Mouse (Mus musculus) gastrocnemius, postnatal 4 days (tissue): ENCODE data around the gene Cxcr6. TPM values are rescaled to one million over a fixed set of nuclear protein-coding genes. Genes with fewer than 3 reads are reported as not detected.
"Not testable (repeated sequence)": the region's sequence is repeated elsewhere in the genome, so short reads cannot be mapped to it uniquely, and the experiment has no call there.

Source experiments
- DNase-seq, 2 experiments: peaks; one replicate each; pipeline ENCODE4 v3.0.0; 2021 to 2022; ENCODE audit warnings: low spot score in 2 of 2, mixed read lengths in 2 of 2
- long read RNA-seq, 2 experiments: library from polyadenylated mRNA; stranded (forward); transcript quantifications; one replicate each; pipeline ENCODE4 v2.0.0; 2021
- total RNA-seq, 2 experiments: library from RNA; stranded (reverse); gene quantifications; 2 replicates each; pipeline ENCODE4 v1.2.3; 2021

Gene Cxcr6
- total RNA-seq = not detected
- long read RNA-seq, experiment 1 = 0 reads
- long read RNA-seq, experiment 2 = 0 reads

- no peak for DNase-seq
These were observed at the start of gene Cxcr6 for GRCm38 (mm10) chr9:123806267-123806666. Gene Cxcr6 (plus strand): TSS chr9:123806475.

- DNase-seq = no peak
These were observed 49.5 kb upstream of the Cxcr6 start for GRCm38 (mm10) chr9:123756752-123757151.

GRCm38 (mm10) chr9:123757326-123757725 is 48.9 kb upstream of the Cxcr6 start:
- no peak for DNase-seq

- DNase-seq = no peak
These were observed 48.1 kb upstream of the Cxcr6 start for GRCm38 (mm10) chr9:123758156-123758555.

DNA sequence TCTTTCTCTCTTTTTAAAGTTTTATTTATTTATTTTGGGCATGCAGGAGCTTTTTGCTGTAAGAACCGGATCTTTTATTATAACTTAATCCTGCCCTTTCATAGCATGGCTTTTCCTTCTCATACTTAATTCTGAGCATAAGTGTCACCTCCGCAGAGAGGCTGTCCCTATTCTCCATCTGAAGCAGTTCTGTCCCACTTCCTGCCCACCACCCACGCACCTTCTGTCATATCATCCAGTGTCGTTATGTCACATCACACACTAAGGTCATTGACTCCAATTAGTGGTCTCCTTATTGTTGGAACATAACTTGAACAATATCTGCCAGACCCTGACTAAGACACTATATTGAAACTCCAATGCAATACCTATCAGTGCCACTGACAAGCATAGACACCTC is 47.6 kb upstream of the Cxcr6 start:
- DNase-seq = no peak

GRCm38 (mm10) chr9:123760806-123761205 is 45.5 kb upstream of the Cxcr6 start:
- DNase-seq = no peak

GRCm38 (mm10) chr9:123762886-123763285 is 43.4 kb upstream of the Cxcr6 start:
- no peak for DNase-seq

GRCm38 (mm10) chr9:123763771-123764170 is 42.5 kb upstream of the Cxcr6 start:
- no peak for DNase-seq

GRCm38 (mm10) chr9:123766996-123767395 is 39.3 kb upstream of the Cxcr6 start:
- DNase-seq = no peak

DNA sequence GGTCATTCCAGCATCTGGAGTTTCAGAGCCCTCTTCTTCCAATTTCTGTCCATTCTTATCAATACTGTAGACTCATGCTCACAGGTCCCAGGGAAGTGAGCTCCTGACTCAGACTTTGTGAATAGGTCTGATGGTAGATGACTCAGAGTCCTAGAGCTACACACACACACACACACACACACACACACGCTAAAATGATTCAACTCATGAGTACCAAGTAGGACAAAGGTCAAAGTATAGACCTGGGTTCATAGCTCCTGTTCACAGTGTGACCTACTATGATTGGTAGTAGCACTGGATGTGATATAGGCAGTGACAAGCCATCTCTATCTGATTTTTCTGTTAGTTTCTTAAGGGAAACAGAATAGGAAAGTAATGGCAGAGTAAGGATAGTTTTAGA is 37.8 kb upstream of the Cxcr6 start:
- DNase-seq = no peak

GRCm38 (mm10) chr9:123769532-123769931 is 36.7 kb upstream of the Cxcr6 start:
- no peak for DNase-seq

DNA sequence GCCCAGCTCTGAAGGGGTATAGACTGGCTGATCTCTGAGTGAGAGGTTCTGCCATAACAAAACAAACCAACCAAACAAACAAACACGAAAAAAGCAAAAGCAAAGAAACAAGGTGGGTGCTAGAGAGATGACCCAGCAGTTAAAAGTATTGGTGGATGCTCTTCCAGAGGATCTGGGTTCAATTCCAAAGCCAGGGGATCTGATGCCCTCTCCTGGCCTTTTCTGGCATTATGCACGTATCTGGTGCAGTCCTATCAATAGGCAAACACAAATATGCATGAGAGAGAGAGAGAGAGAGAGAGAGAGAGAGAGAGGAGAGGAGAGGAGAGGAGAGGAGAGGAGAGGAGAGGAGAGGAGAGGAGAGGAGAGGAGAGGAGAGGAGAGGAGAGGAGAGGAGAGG is 33.0 kb upstream of the Cxcr6 start:
- not testable (repeated sequence) for DNase-seq

DNA sequence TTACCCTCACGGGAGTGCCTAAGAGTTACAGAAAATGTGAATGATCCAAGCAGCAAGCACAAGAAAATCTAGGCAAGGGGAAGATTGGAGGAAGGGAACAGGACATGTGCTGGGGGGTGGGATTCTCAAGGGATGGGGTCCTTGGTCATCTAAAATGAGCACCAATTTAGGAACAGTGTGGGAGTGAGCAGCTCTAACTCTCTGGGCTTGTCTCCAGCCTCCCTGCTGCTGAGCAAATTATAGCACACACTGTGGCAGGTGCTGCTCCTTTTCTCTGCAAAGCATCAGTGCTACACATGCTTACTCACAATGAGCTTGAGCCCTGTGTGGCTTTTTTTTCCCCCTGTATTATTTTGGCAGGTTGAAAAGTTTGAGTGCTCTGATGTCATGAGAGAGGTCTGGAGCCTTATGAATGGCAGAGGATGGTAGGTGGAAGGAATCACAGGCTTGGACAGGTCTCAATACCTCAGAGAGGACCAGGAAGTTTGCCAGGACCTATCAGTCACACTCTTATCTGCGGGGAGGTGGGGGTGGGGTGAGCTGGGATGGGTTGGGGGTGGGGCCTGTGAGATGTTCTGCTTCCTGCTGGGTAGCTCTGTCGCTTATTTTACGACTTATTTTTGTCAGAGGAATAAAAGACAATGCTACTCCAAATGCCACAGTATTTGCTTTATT is 17.3 kb upstream of the Cxcr6 start:
- DNase-seq = no peak

- DNase-seq = peak in 1 of 2 experiments; percentile 18
These were observed 10.1 kb upstream of the Cxcr6 start for GRCm38 (mm10) chr9:123796174-123796573.

DNA sequence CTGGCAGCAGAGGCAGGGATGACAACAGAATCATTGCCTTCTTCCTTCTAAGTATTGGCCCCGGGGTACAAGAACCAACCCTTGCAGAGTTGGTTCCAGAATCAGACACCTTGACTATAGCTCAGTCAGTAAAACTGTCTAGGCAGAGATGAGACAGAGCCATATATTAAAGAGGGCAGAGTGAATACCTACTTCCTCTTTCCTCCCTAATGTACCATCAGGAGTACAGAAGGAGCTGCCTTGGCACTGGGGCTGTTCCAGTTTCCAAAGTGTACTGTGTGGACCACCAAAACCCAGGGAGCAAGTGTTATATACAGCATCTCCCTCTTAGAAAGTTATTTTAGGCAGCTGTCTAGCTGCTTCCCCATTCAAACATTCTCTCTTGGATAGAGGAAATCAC is 4.7 kb upstream of the Cxcr6 start:
- DNase-seq = no peak

GRCm38 (mm10) chr9:123802421-123802820 is 3.9 kb upstream of the Cxcr6 start:
- DNase-seq = no peak

DNA sequence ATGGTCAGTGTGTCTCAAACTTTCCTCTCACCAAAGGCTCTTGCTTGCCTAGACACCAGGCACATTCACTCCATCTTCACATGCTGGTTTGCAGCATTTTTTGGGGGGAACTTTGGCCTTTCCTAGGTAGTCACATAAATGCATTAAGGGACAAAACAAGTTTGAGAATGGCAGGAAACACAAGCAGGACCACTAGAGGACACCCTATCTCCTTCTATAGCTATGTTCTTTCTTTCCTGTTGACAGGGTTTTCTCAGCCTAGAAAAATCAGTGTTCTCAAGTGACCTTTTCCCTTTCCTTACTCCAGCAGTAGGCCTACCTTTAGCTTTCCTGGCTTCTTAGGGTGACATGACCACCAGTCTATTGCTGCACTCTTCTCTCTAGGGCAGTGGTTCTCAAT is 3.4 kb upstream of the Cxcr6 start:
- no peak for DNase-seq

GRCm38 (mm10) chr9:123805241-123805640 is 1.0 kb upstream of the Cxcr6 start:
- DNase-seq = no peak

DNA sequence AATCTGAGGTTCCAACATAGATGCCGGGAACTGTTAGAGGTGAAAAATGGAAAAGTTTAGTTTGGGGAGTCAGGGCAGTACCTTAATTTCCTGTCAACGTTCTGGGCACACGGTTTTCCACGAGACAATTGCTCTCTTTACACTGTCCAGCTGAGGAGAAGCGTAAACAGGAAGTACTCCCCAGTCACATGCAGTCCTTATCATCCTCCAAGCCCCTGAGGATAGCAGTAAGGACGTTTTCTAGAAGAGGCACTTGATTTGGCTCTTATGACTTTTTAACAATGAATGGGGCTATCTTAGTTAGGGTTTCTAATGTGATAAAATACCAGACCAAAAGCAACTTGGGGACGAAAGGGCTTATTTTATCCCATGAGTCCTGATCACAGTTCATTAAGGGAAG is 2.3 kb downstream of the Cxcr6 start:
- DNase-seq = no peak

DNA sequence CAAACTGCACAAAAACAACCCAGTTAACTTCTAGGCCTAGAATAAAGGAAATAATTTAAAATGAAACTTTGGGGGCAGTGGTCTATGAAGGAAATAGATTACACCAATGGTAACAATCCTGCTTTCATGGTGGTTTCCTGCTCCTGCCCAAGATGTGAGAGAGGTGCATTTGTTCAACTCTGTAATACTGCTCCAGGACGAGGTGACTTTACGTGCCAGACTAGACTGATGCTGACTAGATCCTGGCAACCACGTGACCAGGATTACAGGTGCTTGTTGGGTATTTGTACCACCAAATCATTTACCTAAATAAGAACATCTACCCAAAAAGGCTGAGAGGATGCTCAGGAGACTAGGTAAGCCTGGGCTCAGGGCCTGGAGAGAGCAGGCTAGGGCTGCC is 5.6 kb downstream of the Cxcr6 start:
- DNase-seq = no peak

GRCm38 (mm10) chr9:123814326-123814725 is 8.1 kb downstream of the Cxcr6 start:
- no peak for DNase-seq

GRCm38 (mm10) chr9:123814821-123815220 is 8.5 kb downstream of the Cxcr6 start:
- DNase-seq = no peak

DNA sequence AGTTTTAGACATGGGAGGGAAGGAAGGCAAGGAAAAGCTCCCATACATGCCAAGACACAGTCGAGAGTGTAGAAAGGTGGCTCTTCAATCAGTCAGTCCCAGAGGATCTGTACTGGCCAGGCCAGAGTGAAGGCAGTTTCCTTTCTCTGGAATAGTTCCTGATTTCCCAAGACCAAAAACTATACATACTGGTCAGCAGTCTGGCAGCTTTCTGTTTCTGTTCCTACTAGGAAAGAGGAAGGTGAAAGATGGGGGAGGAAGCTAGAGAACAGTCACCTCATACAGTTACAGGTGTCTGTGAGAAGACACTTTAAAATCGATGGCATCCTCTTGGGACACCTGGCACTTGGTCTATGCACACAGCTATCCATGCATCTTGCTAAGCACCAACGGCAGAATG is 9.2 kb downstream of the Cxcr6 start:
- no peak for DNase-seq

- no peak for DNase-seq
These were observed 9.7 kb downstream of the Cxcr6 start for GRCm38 (mm10) chr9:123815996-123816395.
